Mouse (Mus musculus): ENCODE measurements at regions not wholly inside any gene's neighbourhood (a gene's known extent, or its start where the extent isn't known, plus 50 kb on each side); places are given as distances from the start of the nearest gene placed in this dataset.

- 68% methylated on average over 7 of the region's 7 CpGs for WGBS
Measured at GRCm38 (mm10) chr3:81563858-81564756, 368.3 kb upstream of the Ctso start.

GRCm38 (mm10) chr3:81564757-81565063, 367.7 kb upstream of the Ctso start:
- peak; percentile 90 for ATAC-seq (ENCODE audit: insufficient read depth, low FRiP score)
- WGBS, result 44% methylated on average over 1 of the region's 1 CpGs
- Histone ChIP-seq H3K4me2 (ENCODE audit: low read depth, low read length) (no peak overlapping the region), H3K9me3 (replicated peaks; ENCODE audit: control insufficient read depth, low read length) (no peaks in the 10 kb centered on the region), H3K4me3 (replicated peaks; ENCODE audit: low read length) (no peak overlapping the region), H3K4me1 (ENCODE audit: control insufficient read depth, insufficient read depth, low read length) (no peaks in the 10 kb centered on the region), H3K36me3 (ENCODE audit: control insufficient read depth, insufficient read depth, low read length) (no peaks in the 10 kb centered on the region), H3K9ac (ENCODE audit: low read length) (no peak overlapping the region), H3K27me3 (ENCODE audit: control insufficient read depth, insufficient read depth, low read length) (no peaks in the 10 kb centered on the region), H3K27ac (ENCODE audit: low read length) (no peak overlapping the region)

More at GRCm38 (mm10) chr3:81563858-81564756, 368.3 kb upstream of the Ctso start:
- Histone ChIP-seq H3K4me1 (ENCODE audit: control insufficient read depth, insufficient read depth, low read length) (no peaks in the 10 kb centered on the region), H3K9ac (ENCODE audit: low read length) (no peak overlapping the region), H3K4me2 (ENCODE audit: low read depth, low read length) (no peak overlapping the region), H3K27ac (ENCODE audit: low read length) (no peak overlapping the region), H3K9me3 (replicated peaks; ENCODE audit: control insufficient read depth, low read length) (no peaks in the 10 kb centered on the region), H3K4me3 (replicated peaks; ENCODE audit: low read length) (no peak overlapping the region), H3K27me3 (ENCODE audit: control insufficient read depth, insufficient read depth, low read length) (no peaks in the 10 kb centered on the region), H3K36me3 (ENCODE audit: control insufficient read depth, insufficient read depth, low read length) (no peaks in the 10 kb centered on the region)
- peak; percentile 82; the same call in 1 of the 2 replicates for ATAC-seq (ENCODE audit: insufficient read depth, low FRiP score)

- Histone ChIP-seq H3K4me3 (replicated peaks; ENCODE audit: low read length) (no peak overlapping the region), H3K9ac (ENCODE audit: low read length) (no peak overlapping the region), H3K4me1 (ENCODE audit: control insufficient read depth, insufficient read depth, low read length) (no peaks in the 10 kb centered on the region), H3K36me3 (ENCODE audit: control insufficient read depth, insufficient read depth, low read length) (no peaks in the 10 kb centered on the region), H3K9me3 (replicated peaks; ENCODE audit: control insufficient read depth, low read length) (no peaks in the 10 kb centered on the region), H3K4me2 (ENCODE audit: low read depth, low read length) (no peak overlapping the region), H3K27me3 (ENCODE audit: control insufficient read depth, insufficient read depth, low read length) (no peaks in the 10 kb centered on the region), H3K27ac (ENCODE audit: low read length) (no peak overlapping the region)
- no peak for ATAC-seq (ENCODE audit: insufficient read depth, low FRiP score)
- 54% methylated on average over 7 of the region's 7 CpGs for WGBS
Measured at GRCm38 (mm10) chr3:81583387-81584027, 348.9 kb upstream of the Ctso start.

GRCm38 (mm10) chr3:81589109-81589508, 343.3 kb upstream of the Ctso start:
- 80% methylated on average over 3 of the region's 3 CpGs for WGBS
- ATAC-seq (ENCODE audit: insufficient read depth, low FRiP score), result no peak
- no peak overlapping the region for H3K4me2 ChIP-seq (ENCODE audit: low read depth, low read length)

GRCm38 (mm10) chr3:81629157-81629556, 303.2 kb upstream of the Ctso start:
- H3K27me3 ChIP-seq (ENCODE audit: control insufficient read depth, insufficient read depth, low read length), result no peaks in the 10 kb centered on the region
- WGBS, result 45% methylated on average over 2 of the region's 2 CpGs
- H3K9me3 ChIP-seq (replicated peaks; ENCODE audit: control insufficient read depth, low read length), result no peaks in the 10 kb centered on the region
- H3K4me3 ChIP-seq (replicated peaks; ENCODE audit: low read length), result no peak overlapping the region
- ATAC-seq (ENCODE audit: insufficient read depth, low FRiP score), result no peak
- no peak overlapping the region for H3K4me2 ChIP-seq (ENCODE audit: low read depth, low read length)
- H3K9ac ChIP-seq (ENCODE audit: low read length), result no peak overlapping the region
- H3K27ac ChIP-seq (ENCODE audit: low read length), result no peak overlapping the region
- H3K4me1 ChIP-seq (ENCODE audit: control insufficient read depth, insufficient read depth, low read length), result no peaks in the 10 kb centered on the region
- H3K36me3 ChIP-seq (ENCODE audit: control insufficient read depth, insufficient read depth, low read length), result no peaks in the 10 kb centered on the region

More at GRCm38 (mm10) chr3:81589109-81589508, 343.3 kb upstream of the Ctso start:
- Histone ChIP-seq H3K27ac (ENCODE audit: low read length) (no peak overlapping the region), H3K9me3 (replicated peaks; ENCODE audit: control insufficient read depth, low read length) (no peaks in the 10 kb centered on the region), H3K27me3 (ENCODE audit: control insufficient read depth, insufficient read depth, low read length) (no peaks in the 10 kb centered on the region), H3K36me3 (ENCODE audit: control insufficient read depth, insufficient read depth, low read length) (no peaks in the 10 kb centered on the region), H3K4me1 (ENCODE audit: control insufficient read depth, insufficient read depth, low read length) (no peaks in the 10 kb centered on the region), H3K9ac (ENCODE audit: low read length) (no peak overlapping the region), H3K4me3 (replicated peaks; ENCODE audit: low read length) (no peak overlapping the region)

- Histone ChIP-seq H3K4me3 (replicated peaks; ENCODE audit: low read length) (no peak overlapping the region), H3K27me3 (ENCODE audit: control insufficient read depth, insufficient read depth, low read length) (no peaks in the 10 kb centered on the region), H3K9me3 (replicated peaks; ENCODE audit: control insufficient read depth, low read length) (no peaks in the 10 kb centered on the region), H3K4me1 (ENCODE audit: control insufficient read depth, insufficient read depth, low read length) (no peaks in the 10 kb centered on the region), H3K4me2 (ENCODE audit: low read depth, low read length) (no peak overlapping the region), H3K9ac (ENCODE audit: low read length) (no peak overlapping the region), H3K27ac (ENCODE audit: low read length) (no peak overlapping the region), H3K36me3 (ENCODE audit: control insufficient read depth, insufficient read depth, low read length) (no peaks in the 10 kb centered on the region)
- ATAC-seq (ENCODE audit: insufficient read depth, low FRiP score), result no peak
- 46% methylated on average over 3 of the region's 3 CpGs for WGBS
Measured at GRCm38 (mm10) chr3:81658490-81658889, 273.9 kb upstream of the Ctso start.

GRCm38 (mm10) chr3:81661620-81662019, 270.8 kb upstream of the Ctso start:
- Histone ChIP-seq H3K4me2 (ENCODE audit: low read depth, low read length) (no peak overlapping the region), H3K36me3 (ENCODE audit: control insufficient read depth, insufficient read depth, low read length) (no peaks in the 10 kb centered on the region), H3K4me1 (ENCODE audit: control insufficient read depth, insufficient read depth, low read length) (no peaks in the 10 kb centered on the region), H3K27ac (ENCODE audit: low read length) (no peak overlapping the region), H3K9ac (ENCODE audit: low read length) (no peak overlapping the region), H3K4me3 (replicated peaks; ENCODE audit: low read length) (no peak overlapping the region), H3K27me3 (ENCODE audit: control insufficient read depth, insufficient read depth, low read length) (no peaks in the 10 kb centered on the region), H3K9me3 (replicated peaks; ENCODE audit: control insufficient read depth, low read length) (no peaks in the 10 kb centered on the region)
- no peak for ATAC-seq (ENCODE audit: insufficient read depth, low FRiP score)
- 24% methylated on average over 1 of the region's 1 CpGs for WGBS

GRCm38 (mm10) chr3:81666262-81666661, 266.1 kb upstream of the Ctso start:
- H3K4me2 ChIP-seq (ENCODE audit: low read depth, low read length), result no peak overlapping the region
- no peaks in the 10 kb centered on the region for H3K36me3 ChIP-seq (ENCODE audit: control insufficient read depth, insufficient read depth, low read length)
- H3K4me3 ChIP-seq (replicated peaks; ENCODE audit: low read length), result no peak overlapping the region
- H3K27me3 ChIP-seq (ENCODE audit: control insufficient read depth, insufficient read depth, low read length), result no peaks in the 10 kb centered on the region
- WGBS, result 54% methylated on average over 2 of the region's 2 CpGs
- no peak overlapping the region for H3K27ac ChIP-seq (ENCODE audit: low read length)
- no peak for ATAC-seq (ENCODE audit: insufficient read depth, low FRiP score)
- H3K4me1 ChIP-seq (ENCODE audit: control insufficient read depth, insufficient read depth, low read length), result no peaks in the 10 kb centered on the region
- H3K9me3 ChIP-seq (replicated peaks; ENCODE audit: control insufficient read depth, low read length), result no peaks in the 10 kb centered on the region
- no peak overlapping the region for H3K9ac ChIP-seq (ENCODE audit: low read length)

GRCm38 (mm10) chr3:81676570-81676969, 255.8 kb upstream of the Ctso start:
- H3K36me3 ChIP-seq (ENCODE audit: control insufficient read depth, insufficient read depth, low read length), result no peaks in the 10 kb centered on the region
- 77% methylated on average over 1 of the region's 1 CpGs for WGBS
- H3K4me3 ChIP-seq (replicated peaks; ENCODE audit: low read length), result no peak overlapping the region
- no peak for ATAC-seq (ENCODE audit: insufficient read depth, low FRiP score)
- no peak overlapping the region for H3K9ac ChIP-seq (ENCODE audit: low read length)
- no peak overlapping the region for H3K4me2 ChIP-seq (ENCODE audit: low read depth, low read length)
- no peak overlapping the region for H3K27ac ChIP-seq (ENCODE audit: low read length)
- H3K4me1 ChIP-seq (ENCODE audit: control insufficient read depth, insufficient read depth, low read length), result no peaks in the 10 kb centered on the region
- no peaks in the 10 kb centered on the region for H3K27me3 ChIP-seq (ENCODE audit: control insufficient read depth, insufficient read depth, low read length)
- no peaks in the 10 kb centered on the region for H3K9me3 ChIP-seq (replicated peaks; ENCODE audit: control insufficient read depth, low read length)

All from stomach, embryonic 16.5 days (tissue).